8 mouse cellular contexts compared by ENCODE assay signal in the genomic region with DNA sequence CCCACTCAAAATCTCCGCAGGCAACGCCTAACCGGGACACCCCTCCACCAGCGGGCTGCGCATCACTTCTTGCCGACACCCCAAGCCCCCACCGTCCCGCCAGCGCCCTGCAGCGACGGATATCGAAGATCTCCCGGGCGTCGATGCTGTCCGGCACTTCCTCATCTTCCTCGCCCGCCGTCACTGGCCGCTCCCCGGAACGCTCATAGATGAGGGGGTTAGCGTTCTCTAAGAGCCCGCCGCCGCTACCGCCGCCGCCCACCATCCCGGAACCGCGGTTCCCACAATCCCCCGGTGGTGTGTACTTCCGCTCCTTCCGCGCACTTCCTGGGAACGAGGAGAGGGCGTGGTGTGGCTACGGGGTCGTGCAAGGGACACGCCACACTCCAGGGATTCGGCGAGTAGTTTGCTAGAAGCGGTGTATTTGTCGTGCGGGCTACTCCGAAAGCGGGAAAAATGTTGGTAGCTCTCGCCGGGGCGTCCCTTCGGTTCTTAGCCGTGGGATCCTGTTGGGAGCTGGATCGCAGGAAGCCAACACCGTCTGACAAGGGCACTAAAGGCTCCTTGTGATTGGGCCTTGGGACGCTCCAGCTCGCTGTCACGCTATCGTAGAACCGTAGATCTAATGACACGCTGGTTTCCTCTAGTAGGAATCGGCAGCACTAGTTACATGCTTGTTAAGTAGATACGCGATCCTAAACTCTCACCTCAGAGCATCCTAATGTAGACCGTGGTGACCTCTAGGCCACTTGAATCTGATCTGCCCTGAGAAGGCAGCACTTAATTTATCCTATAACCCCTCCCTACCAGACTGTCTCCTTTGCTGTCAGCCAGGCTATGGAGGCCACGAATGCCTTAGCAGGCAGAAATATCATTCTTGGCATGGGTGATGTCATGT. TPM values are rescaled to one million over a fixed set of nuclear protein-coding genes. Genes with fewer than 3 reads are reported as not detected.
DNase-seq lines count a peak whose midpoint lies in the region; ATAC-seq and TF ChIP-seq lines count a peak whose summit lies in the region.

A gene (minus strand): TSS at position 540 of the 898 bp plus-strand sequence.

- ATAC-seq in G1E (ENCODE audit: extremely low read depth, insufficient number of reproducible peaks, low FRiP score, poor library complexity, severe bottlenecking): peak; percentile 88
- peak; percentile 99 for ATAC-seq in forebrain, postnatal 0 days
- ATAC-seq in lung, embryonic 15.5 days (ENCODE audit: borderline replicate concordance, extremely low read depth, low FRiP score, low TSS enrichment): peak; percentile 96

- peak within 1 kb of the TSS; percentile 75 for H3K9ac ChIP-seq in forebrain, postnatal 0 days
- peak within 1 kb of the TSS; percentile 81 for H3K9ac ChIP-seq in lung, embryonic 15.5 days

- TF ChIP-seq CTCF in G1E (IDR thresholded peaks at IDR 0.05; ENCODE audit: low read depth, low read length): no peak
- peak; percentile 16; the same call in 1 of the 2 replicates for TF ChIP-seq CTCF in forebrain, postnatal 0 days (IDR thresholded peaks at IDR 0.05; ENCODE audit: low read depth)

- peak; percentile 88 for DNase-seq in G1E (ENCODE audit: low spot score)
- DNase-seq in cerebellum, adult 18-20 months: peak; percentile 92 to 93
- DNase-seq in forebrain, postnatal 0 days: peak; percentile 94
- peak; percentile 89 for DNase-seq in heart, postnatal 4 days
- DNase-seq in layer of hippocampus, adult 8-10 months (ENCODE audit: low spot score in 2 of 2): peak; percentile 81 to 87
- DNase-seq in ovary, adult 18-20 months (ENCODE audit: low spot score): peak; percentile 76
- peak; percentile 85 for DNase-seq in thymus, postnatal 0 days (ENCODE audit: low spot score)

- H3K4me1 ChIP-seq in G1E (ENCODE audit: insufficient read depth, low read depth, low read length): peaks cover 41% of the 10 kb centered on the region
- H3K4me1 ChIP-seq in forebrain, postnatal 0 days (ENCODE audit: insufficient read depth): peaks cover 14% of the 10 kb centered on the region
- H3K4me1 ChIP-seq in lung, embryonic 15.5 days: peaks cover 15% of the 10 kb centered on the region

- under 1% methylated on average over 66 of the region's 66 CpGs for WGBS in forebrain, postnatal 0 days
- WGBS in lung, embryonic 15.5 days: under 1% methylated on average over 66 of the region's 66 CpGs

- H3K27ac ChIP-seq in forebrain, postnatal 0 days (ENCODE audit: low read depth, low read length): peak within 1 kb of the TSS; percentile 90
- peak within 1 kb of the TSS; percentile 71 for H3K27ac ChIP-seq in lung, embryonic 15.5 days

- H3K4me2 ChIP-seq in forebrain, postnatal 0 days (ENCODE audit: low read depth): peak within 1 kb of the TSS; percentile 84
- peak within 1 kb of the TSS; percentile 81 for H3K4me2 ChIP-seq in lung, embryonic 15.5 days

- peaks cover 36% of the 10 kb centered on the region for H3K36me3 ChIP-seq in G1E (replicated peaks)
- peaks cover 19% of the 10 kb centered on the region for H3K36me3 ChIP-seq in forebrain, postnatal 0 days (ENCODE audit: insufficient read depth)
- peaks cover 18% of the 10 kb centered on the region for H3K36me3 ChIP-seq in lung, embryonic 15.5 days

- no peaks in the 10 kb centered on the region for H3K27me3 ChIP-seq in G1E (ENCODE audit: insufficient read depth, low read length)
- H3K27me3 ChIP-seq in forebrain, postnatal 0 days (ENCODE audit: insufficient read depth, low read length): no peaks in the 10 kb centered on the region
- no peaks in the 10 kb centered on the region for H3K27me3 ChIP-seq in lung, embryonic 15.5 days

- H3K9me3 ChIP-seq in G1E (replicated peaks): no peaks in the 10 kb centered on the region
- H3K9me3 ChIP-seq in forebrain, postnatal 0 days (ENCODE audit: low read length): no peaks in the 10 kb centered on the region
- no peaks in the 10 kb centered on the region for H3K9me3 ChIP-seq in lung, embryonic 15.5 days

- peak within 1 kb of the TSS; percentile 97 for H3K4me3 ChIP-seq in G1E (ENCODE audit: low read depth, low read length)
- H3K4me3 ChIP-seq in forebrain, postnatal 0 days (ENCODE audit: low read depth, low read length): peak within 1 kb of the TSS; percentile 81
- H3K4me3 ChIP-seq in lung, embryonic 15.5 days: peak within 1 kb of the TSS; percentile 97

RNA-seq across cellular contexts. Expression of the gene that starts here (rescaled TPM):
- total RNA-seq in G1E (2014; fragmentation: Nextera tagmentation): 20.3 and 20.9 TPM in 2 replicates
- total RNA-seq in G1E (2017): 44.4 and 54.3 TPM in 2 replicates
- 75.3 and 78.3 TPM in 2 replicates for polyA plus RNA-seq in G1E (2012)
- total RNA-seq in forebrain, postnatal 0 days (2014; rRNA removed): 54.9 and 61.9 TPM in 2 replicates
- 108 and 110 TPM in 2 replicates for polyA plus RNA-seq in forebrain, postnatal 0 days (2015; fragmentation: Nextera tagmentation; extraction: Ambion mirVana)
- total RNA-seq in heart, postnatal 4 days (2021): 10 to 100 TPM; 82.2 to 85.4 TPM
- total RNA-seq in layer of hippocampus, adult 8-10 months (2022): 10 to 100 TPM; 25.0 to 32.7 (median 30.3) TPM
- polyA plus RNA-seq in lung, embryonic 15.5 days (2015; fragmentation: Nextera tagmentation; extraction: Ambion mirVana): 102 and 107 TPM in 2 replicates
- polyA plus RNA-seq in thymus, postnatal 0 days (2015; fragmentation: Nextera tagmentation; extraction: Ambion mirVana): 106 and 115 TPM in 2 replicates

Comparison
In these comparisons a context has a peak if more than half of its experiments do, and no peak if none do; other contexts are left out.
1. Peak in every context shown above with its lines: DNase-seq, ATAC-seq, H3K4me3 ChIP-seq and H3K27ac ChIP-seq.